Mouse (Mus musculus): Measurements from ENCODE around the gene Poc1b. TPM values are rescaled to one million over a fixed set of nuclear protein-coding genes. Genes with fewer than 3 reads are reported as not detected.

The Poc1b gene
- polyA plus RNA-seq, 1 experiment from 2014 or later = 33.5 TPM

- Histone ChIP-seq H3K27ac (ENCODE audit: low read depth) (no peak overlapping the region), H3K27me3 (replicated peaks; ENCODE audit: control insufficient read depth, insufficient read depth, low read length) (no peaks in the 10 kb centered on the region), H3K4me2 (ENCODE audit: low read length) (no peak overlapping the region), H3K4me1 (replicated peaks; ENCODE audit: control insufficient read depth, insufficient read depth, low read length) (peaks cover 11% of the 10 kb centered on the region; the same call in 1 of the 2 replicates), H3K36me3 (ENCODE audit: control insufficient read depth, insufficient read depth, low read length) (no peaks in the 10 kb centered on the region), H3K9ac (ENCODE audit: low read length) (no peak overlapping the region), H3K4me3 (ENCODE audit: low read depth, low read length) (no peak overlapping the region), H3K9me3 (ENCODE audit: control insufficient read depth, low read length) (no peaks in the 10 kb centered on the region)
- no peak for ATAC-seq (replicated peaks; ENCODE audit: low FRiP score, low TSS enrichment, low read depth)
- DNase-seq (ENCODE audit: low spot score) = no peak
- WGBS = 86% methylated on average over 11 of the region's 11 CpGs
These were observed 131.7 kb downstream of the Poc1b start for GRCm38 (mm10) chr10:99238537-99238936.

- WGBS = 76% methylated on average over 7 of the region's 7 CpGs
- no peak for ATAC-seq (replicated peaks; ENCODE audit: low FRiP score, low TSS enrichment, low read depth)
- Histone ChIP-seq H3K27me3 (replicated peaks; ENCODE audit: control insufficient read depth, insufficient read depth, low read length) (no peaks in the 10 kb centered on the region), H3K4me1 (replicated peaks; ENCODE audit: control insufficient read depth, insufficient read depth, low read length) (peaks cover 21% of the 10 kb centered on the region; the same call in 1 of the 2 replicates), H3K4me2 (ENCODE audit: low read length) (no peak overlapping the region), H3K36me3 (ENCODE audit: control insufficient read depth, insufficient read depth, low read length) (no peaks in the 10 kb centered on the region), H3K4me3 (ENCODE audit: low read depth, low read length) (no peak overlapping the region), H3K9me3 (ENCODE audit: control insufficient read depth, low read length) (no peaks in the 10 kb centered on the region), H3K9ac (ENCODE audit: low read length) (no peak overlapping the region), H3K27ac (ENCODE audit: low read depth) (no peak overlapping the region)
- no peak for DNase-seq (ENCODE audit: low spot score)
These were observed 134.5 kb downstream of the Poc1b start for GRCm38 (mm10) chr10:99241284-99241828.

GRCm38 (mm10) chr10:99241829-99242711, 135.2 kb downstream of the Poc1b start:
- Histone ChIP-seq H3K4me3 (ENCODE audit: low read depth, low read length) (no peak overlapping the region), H3K4me1 (replicated peaks; ENCODE audit: control insufficient read depth, insufficient read depth, low read length) (peaks cover 21% of the 10 kb centered on the region; the same call in 1 of the 2 replicates), H3K27me3 (replicated peaks; ENCODE audit: control insufficient read depth, insufficient read depth, low read length) (no peaks in the 10 kb centered on the region), H3K9me3 (ENCODE audit: control insufficient read depth, low read length) (no peaks in the 10 kb centered on the region), H3K4me2 (ENCODE audit: low read length) (no peak overlapping the region), H3K9ac (ENCODE audit: low read length) (no peak overlapping the region), H3K27ac (ENCODE audit: low read depth) (0 out of 2 replicates have a peak overlapping the region, but pooled peaks have one; percentile 10), H3K36me3 (ENCODE audit: control insufficient read depth, insufficient read depth, low read length) (no peaks in the 10 kb centered on the region)
- ATAC-seq (replicated peaks; ENCODE audit: low FRiP score, low TSS enrichment, low read depth) = no peak
- 26% methylated on average over 16 of the region's 16 CpGs for WGBS
- no peak for DNase-seq (ENCODE audit: low spot score)

GRCm38 (mm10) chr10:99242721-99243120, 135.9 kb downstream of the Poc1b start:
- WGBS = 83% methylated on average over 10 of the region's 10 CpGs

GRCm38 (mm10) chr10:99243907-99244489, 137.2 kb downstream of the Poc1b start:
- no peaks in the 10 kb centered on the region for H3K27me3 ChIP-seq (replicated peaks; ENCODE audit: control insufficient read depth, insufficient read depth, low read length)
- H3K27ac ChIP-seq (ENCODE audit: low read depth) = no peak overlapping the region
- ATAC-seq (replicated peaks; ENCODE audit: low FRiP score, low TSS enrichment, low read depth) = no peak; the same call in 1 of the 2 replicates
- no peak overlapping the region for H3K4me2 ChIP-seq (ENCODE audit: low read length)
- no peaks in the 10 kb centered on the region for H3K9me3 ChIP-seq (ENCODE audit: control insufficient read depth, low read length)
- peaks cover 21% of the 10 kb centered on the region; the same call in 1 of the 2 replicates for H3K4me1 ChIP-seq (replicated peaks; ENCODE audit: control insufficient read depth, insufficient read depth, low read length)
- no peak overlapping the region for H3K4me3 ChIP-seq (ENCODE audit: low read depth, low read length)
- H3K9ac ChIP-seq (ENCODE audit: low read length) = no peak overlapping the region
- 45% methylated on average over 5 of the region's 5 CpGs for WGBS
- no peaks in the 10 kb centered on the region for H3K36me3 ChIP-seq (ENCODE audit: control insufficient read depth, insufficient read depth, low read length)
- no peak for DNase-seq (ENCODE audit: low spot score)

More at GRCm38 (mm10) chr10:99242721-99243120, 135.9 kb downstream of the Poc1b start:
- H3K4me1 ChIP-seq (replicated peaks; ENCODE audit: control insufficient read depth, insufficient read depth, low read length) = peaks cover 21% of the 10 kb centered on the region; the same call in 1 of the 2 replicates
- ATAC-seq (replicated peaks; ENCODE audit: low FRiP score, low TSS enrichment, low read depth) = no peak
- DNase-seq (ENCODE audit: low spot score) = no peak
- H3K36me3 ChIP-seq (ENCODE audit: control insufficient read depth, insufficient read depth, low read length) = no peaks in the 10 kb centered on the region
- no peaks in the 10 kb centered on the region for H3K27me3 ChIP-seq (replicated peaks; ENCODE audit: control insufficient read depth, insufficient read depth, low read length)
- no peak overlapping the region for H3K4me3 ChIP-seq (ENCODE audit: low read depth, low read length)
- no peak overlapping the region for H3K9ac ChIP-seq (ENCODE audit: low read length)
- H3K9me3 ChIP-seq (ENCODE audit: control insufficient read depth, low read length) = no peaks in the 10 kb centered on the region
- no peak overlapping the region for H3K4me2 ChIP-seq (ENCODE audit: low read length)
- H3K27ac ChIP-seq (ENCODE audit: low read depth) = no peak overlapping the region

- WGBS = 13% methylated on average over 7 of the region's 7 CpGs
- DNase-seq (ENCODE audit: low spot score) = no peak
- no peaks in the 10 kb centered on the region for H3K9me3 ChIP-seq (ENCODE audit: control insufficient read depth, low read length)
- H3K4me1 ChIP-seq (replicated peaks; ENCODE audit: control insufficient read depth, insufficient read depth, low read length) = peaks cover 21% of the 10 kb centered on the region; the same call in 1 of the 2 replicates
- no peak for ATAC-seq (replicated peaks; ENCODE audit: low FRiP score, low TSS enrichment, low read depth)
- no peak overlapping the region for H3K27ac ChIP-seq (ENCODE audit: low read depth)
- H3K36me3 ChIP-seq (ENCODE audit: control insufficient read depth, insufficient read depth, low read length) = no peaks in the 10 kb centered on the region
- no peak overlapping the region for H3K9ac ChIP-seq (ENCODE audit: low read length)
- H3K27me3 ChIP-seq (replicated peaks; ENCODE audit: control insufficient read depth, insufficient read depth, low read length) = no peaks in the 10 kb centered on the region
- no peak overlapping the region for H3K4me2 ChIP-seq (ENCODE audit: low read length)
- H3K4me3 ChIP-seq (ENCODE audit: low read depth, low read length) = no peak overlapping the region
These were observed 137.9 kb downstream of the Poc1b start for GRCm38 (mm10) chr10:99244655-99245260.

GRCm38 (mm10) chr10:99246797-99247508, 140.1 kb downstream of the Poc1b start:
- ATAC-seq (replicated peaks; ENCODE audit: low FRiP score, low TSS enrichment, low read depth) (no peak), DNase-seq (ENCODE audit: low spot score) (no peak)
- no peak overlapping the region for H3K9ac ChIP-seq (ENCODE audit: low read length)
- no peaks in the 10 kb centered on the region for H3K9me3 ChIP-seq (ENCODE audit: control insufficient read depth, low read length)
- no peaks in the 10 kb centered on the region for H3K27me3 ChIP-seq (replicated peaks; ENCODE audit: control insufficient read depth, insufficient read depth, low read length)
- H3K4me2 ChIP-seq (ENCODE audit: low read length) = no peak overlapping the region
- H3K27ac ChIP-seq (ENCODE audit: low read depth) = no peak overlapping the region
- 78% methylated on average over 20 of the region's 20 CpGs for WGBS
- H3K4me3 ChIP-seq (ENCODE audit: low read depth, low read length) = no peak overlapping the region
- peaks cover 17% of the 10 kb centered on the region; the same call in 1 of the 2 replicates for H3K4me1 ChIP-seq (replicated peaks; ENCODE audit: control insufficient read depth, insufficient read depth, low read length)
- no peaks in the 10 kb centered on the region for H3K36me3 ChIP-seq (ENCODE audit: control insufficient read depth, insufficient read depth, low read length)
